Mouse (Mus musculus): ENCODE measurements around the gene Zfpm1. TPM values are rescaled to one million over a fixed set of nuclear protein-coding genes. Genes with fewer than 3 reads are reported as not detected.

Gene Zfpm1
- polyA plus RNA-seq, 1 experiment from 2014 or later, result 3.1 TPM

DNA sequence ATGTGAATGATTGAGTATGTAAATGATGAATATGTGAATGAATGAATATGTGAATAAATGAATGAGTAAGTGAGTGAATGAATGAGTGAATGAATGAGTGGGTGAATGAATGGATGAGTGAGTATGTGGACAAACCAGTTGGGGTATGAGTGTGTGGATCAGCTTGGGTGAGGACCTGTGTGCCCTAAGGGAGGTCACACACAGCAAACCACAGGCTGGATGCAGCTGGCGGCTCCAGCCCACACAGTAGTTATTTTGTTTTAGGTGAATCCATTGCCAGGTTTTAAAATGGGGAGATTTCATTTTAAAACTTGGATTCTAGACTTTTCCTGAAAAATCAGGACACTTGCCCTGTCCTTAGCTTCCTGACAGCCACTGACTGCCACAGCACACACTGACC is 30.2 kb upstream of the Zfpm1 start:
- no peak for ATAC-seq (replicated peaks; ENCODE audit: extremely low read depth, insufficient read depth, low FRiP score)
- Histone ChIP-seq H3K27ac (ENCODE audit: low read length) (no peak overlapping the region), H3K9ac (ENCODE audit: low read length) (no peak overlapping the region), H3K27me3 (ENCODE audit: control insufficient read depth, insufficient read depth, low read length) (0 out of 2 replicates have a peak, but pooled peaks cover 2% of the 10 kb centered on the region), H3K9me3 (replicated peaks; ENCODE audit: control insufficient read depth, low read length) (no peaks in the 10 kb centered on the region), H3K36me3 (ENCODE audit: control insufficient read depth, insufficient read depth) (no peaks in the 10 kb centered on the region), H3K4me2 (ENCODE audit: low read depth, low read length) (no peak overlapping the region), H3K4me3 (ENCODE audit: low read length) (no peak overlapping the region), H3K4me1 (ENCODE audit: control insufficient read depth, insufficient read depth, low read length) (no peaks in the 10 kb centered on the region)
- 96% methylated on average over 1 of the region's 1 CpGs for WGBS

- Histone ChIP-seq H3K27ac (ENCODE audit: low read length) (no peak overlapping the region), H3K36me3 (ENCODE audit: control insufficient read depth, insufficient read depth) (no peaks in the 10 kb centered on the region), H3K4me2 (ENCODE audit: low read depth, low read length) (no peak overlapping the region), H3K9ac (ENCODE audit: low read length) (no peak overlapping the region), H3K4me1 (ENCODE audit: control insufficient read depth, insufficient read depth, low read length) (no peaks in the 10 kb centered on the region), H3K4me3 (ENCODE audit: low read length) (no peak overlapping the region), H3K27me3 (ENCODE audit: control insufficient read depth, insufficient read depth, low read length) (0 out of 2 replicates have a peak, but pooled peaks cover 2% of the 10 kb centered on the region), H3K9me3 (replicated peaks; ENCODE audit: control insufficient read depth, low read length) (no peaks in the 10 kb centered on the region)
- no peak for ATAC-seq (replicated peaks; ENCODE audit: extremely low read depth, insufficient read depth, low FRiP score)
- 66% methylated on average over 5 of the region's 5 CpGs for WGBS
These were observed 29.6 kb upstream of the Zfpm1 start for GRCm38 (mm10) chr8:122252366-122252765.

GRCm38 (mm10) chr8:122259351-122259750 is 22.6 kb upstream of the Zfpm1 start:
- Histone ChIP-seq H3K9ac (ENCODE audit: low read length) (no peak overlapping the region), H3K4me2 (ENCODE audit: low read depth, low read length) (no peak overlapping the region), H3K4me1 (ENCODE audit: control insufficient read depth, insufficient read depth, low read length) (no peaks in the 10 kb centered on the region), H3K36me3 (ENCODE audit: control insufficient read depth, insufficient read depth) (no peaks in the 10 kb centered on the region), H3K27ac (ENCODE audit: low read length) (no peak overlapping the region), H3K27me3 (ENCODE audit: control insufficient read depth, insufficient read depth, low read length) (peaks cover 5% of the 10 kb centered on the region), H3K9me3 (replicated peaks; ENCODE audit: control insufficient read depth, low read length) (no peaks in the 10 kb centered on the region), H3K4me3 (ENCODE audit: low read length) (no peak overlapping the region)
- no peak for ATAC-seq (replicated peaks; ENCODE audit: extremely low read depth, insufficient read depth, low FRiP score)
- 75% methylated on average over 2 of the region's 2 CpGs for WGBS

- H3K27me3 ChIP-seq (ENCODE audit: control insufficient read depth, insufficient read depth, low read length), result peaks cover 5% of the 10 kb centered on the region
- no peaks in the 10 kb centered on the region for H3K36me3 ChIP-seq (ENCODE audit: control insufficient read depth, insufficient read depth)
- no peaks in the 10 kb centered on the region for H3K9me3 ChIP-seq (replicated peaks; ENCODE audit: control insufficient read depth, low read length)
- no peaks in the 10 kb centered on the region for H3K4me1 ChIP-seq (ENCODE audit: control insufficient read depth, insufficient read depth, low read length)
- no peak for ATAC-seq (replicated peaks; ENCODE audit: extremely low read depth, insufficient read depth, low FRiP score)
- no peak overlapping the region for H3K4me3 ChIP-seq (ENCODE audit: low read length)
- no peak overlapping the region for H3K4me2 ChIP-seq (ENCODE audit: low read depth, low read length)
- WGBS, result 60% methylated on average over 9 of the region's 9 CpGs
- no peak overlapping the region for H3K27ac ChIP-seq (ENCODE audit: low read length)
- no peak overlapping the region for H3K9ac ChIP-seq (ENCODE audit: low read length)
These were observed 21.2 kb upstream of the Zfpm1 start for GRCm38 (mm10) chr8:122260755-122261154.

- Histone ChIP-seq H3K36me3 (ENCODE audit: control insufficient read depth, insufficient read depth) (no peaks in the 10 kb centered on the region), H3K27ac (ENCODE audit: low read length) (no peak overlapping the region), H3K27me3 (ENCODE audit: control insufficient read depth, insufficient read depth, low read length) (peaks cover 3% of the 10 kb centered on the region), H3K9me3 (replicated peaks; ENCODE audit: control insufficient read depth, low read length) (no peaks in the 10 kb centered on the region), H3K4me3 (ENCODE audit: low read length) (no peak overlapping the region), H3K9ac (ENCODE audit: low read length) (no peak overlapping the region), H3K4me1 (ENCODE audit: control insufficient read depth, insufficient read depth, low read length) (no peaks in the 10 kb centered on the region), H3K4me2 (ENCODE audit: low read depth, low read length) (no peak overlapping the region)
- WGBS, result 66% methylated on average over 16 of the region's 16 CpGs
- ATAC-seq (replicated peaks; ENCODE audit: extremely low read depth, insufficient read depth, low FRiP score), result no peak
These were observed 19.1 kb upstream of the Zfpm1 start for GRCm38 (mm10) chr8:122262835-122263234.

DNA sequence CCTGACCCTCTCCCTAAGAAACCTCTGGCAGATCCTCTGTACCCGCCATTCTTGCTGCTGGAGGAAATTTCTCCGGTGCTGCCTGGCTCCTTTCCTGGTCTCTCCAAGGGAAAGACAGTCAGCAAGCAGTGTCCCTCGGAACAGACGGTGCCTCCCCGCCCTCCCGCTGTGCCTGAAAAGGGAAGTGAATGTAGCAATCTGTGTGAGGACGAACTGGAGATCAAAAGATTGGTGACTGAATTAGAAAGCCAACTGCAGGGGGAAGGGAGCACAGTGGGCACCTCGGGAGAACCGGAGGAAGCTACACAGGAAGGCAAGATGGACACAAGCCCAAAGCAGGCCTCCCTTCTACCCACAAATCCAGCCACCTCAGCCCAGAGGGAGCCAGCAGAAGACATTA is 17.7 kb upstream of the Zfpm1 start:
- Histone ChIP-seq H3K9ac (ENCODE audit: low read length) (no peak overlapping the region), H3K4me3 (ENCODE audit: low read length) (no peak overlapping the region), H3K27ac (ENCODE audit: low read length) (no peak overlapping the region), H3K27me3 (ENCODE audit: control insufficient read depth, insufficient read depth, low read length) (peaks cover 3% of the 10 kb centered on the region), H3K36me3 (ENCODE audit: control insufficient read depth, insufficient read depth) (no peaks in the 10 kb centered on the region), H3K9me3 (replicated peaks; ENCODE audit: control insufficient read depth, low read length) (no peaks in the 10 kb centered on the region), H3K4me1 (ENCODE audit: control insufficient read depth, insufficient read depth, low read length) (0 out of 2 replicates have a peak, but pooled peaks cover 4% of the 10 kb centered on the region), H3K4me2 (ENCODE audit: low read depth, low read length) (no peak overlapping the region)
- WGBS, result 42% methylated on average over 9 of the region's 9 CpGs
- ATAC-seq (replicated peaks; ENCODE audit: extremely low read depth, insufficient read depth, low FRiP score), result no peak

DNA sequence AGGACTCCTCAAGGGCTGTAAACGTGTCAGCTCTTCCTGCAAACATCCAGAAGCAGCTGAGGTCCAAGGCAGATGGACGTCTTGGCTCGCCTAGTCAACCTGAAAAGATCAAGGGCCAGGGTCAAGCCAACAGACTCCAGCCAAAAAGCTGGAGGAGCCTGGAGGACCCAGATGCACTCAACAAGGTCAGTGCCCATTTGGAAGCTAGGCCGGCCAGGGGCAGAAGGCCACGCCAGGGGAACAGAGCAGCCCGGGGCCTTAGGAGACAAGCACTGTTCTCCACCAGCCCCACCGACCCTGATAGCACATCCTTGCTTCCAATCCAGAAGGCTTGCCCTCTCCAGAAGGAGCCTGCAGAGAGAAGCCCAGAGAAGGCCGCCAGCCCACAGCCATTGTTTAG is 16.4 kb upstream of the Zfpm1 start:
- Histone ChIP-seq H3K36me3 (ENCODE audit: control insufficient read depth, insufficient read depth) (no peaks in the 10 kb centered on the region), H3K9ac (ENCODE audit: low read length) (no peak overlapping the region), H3K27me3 (ENCODE audit: control insufficient read depth, insufficient read depth, low read length) (peaks cover 9% of the 10 kb centered on the region), H3K4me2 (ENCODE audit: low read depth, low read length) (no peak overlapping the region), H3K4me1 (ENCODE audit: control insufficient read depth, insufficient read depth, low read length) (0 out of 2 replicates have a peak, but pooled peaks cover 8% of the 10 kb centered on the region), H3K27ac (ENCODE audit: low read length) (no peak overlapping the region), H3K4me3 (ENCODE audit: low read length) (no peak overlapping the region), H3K9me3 (replicated peaks; ENCODE audit: control insufficient read depth, low read length) (no peaks in the 10 kb centered on the region)
- no peak for ATAC-seq (replicated peaks; ENCODE audit: extremely low read depth, insufficient read depth, low FRiP score)
- WGBS, result 87% methylated on average over 8 of the region's 8 CpGs

DNA sequence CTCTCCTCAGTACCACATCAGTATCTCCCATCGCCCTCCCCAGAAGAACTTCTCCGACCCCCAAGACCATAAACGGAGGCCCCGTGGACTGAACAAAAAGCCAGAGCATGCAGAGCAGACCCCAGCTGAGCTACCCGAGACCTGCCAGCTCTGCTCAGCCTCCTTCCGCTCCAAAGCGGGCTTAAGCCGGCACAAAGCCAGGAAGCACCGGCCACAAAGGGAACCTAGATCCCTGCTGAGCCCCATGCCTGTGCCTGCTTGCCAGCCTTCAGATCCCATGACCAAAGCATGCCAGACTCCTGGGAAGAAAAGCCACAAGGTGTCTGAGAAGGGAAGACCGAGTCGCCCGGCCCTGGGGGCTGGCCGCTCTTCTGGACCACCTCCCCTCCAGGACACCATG is 15.1 kb upstream of the Zfpm1 start:
- peaks cover 11% of the 10 kb centered on the region for H3K27me3 ChIP-seq (ENCODE audit: control insufficient read depth, insufficient read depth, low read length)
- no peak for ATAC-seq (replicated peaks; ENCODE audit: extremely low read depth, insufficient read depth, low FRiP score)
- no peak overlapping the region for H3K4me3 ChIP-seq (ENCODE audit: low read length)
- H3K4me2 ChIP-seq (ENCODE audit: low read depth, low read length), result no peak overlapping the region
- 65% methylated on average over 13 of the region's 13 CpGs for WGBS
- no peak overlapping the region for H3K9ac ChIP-seq (ENCODE audit: low read length)
- H3K9me3 ChIP-seq (replicated peaks; ENCODE audit: control insufficient read depth, low read length), result no peaks in the 10 kb centered on the region
- H3K36me3 ChIP-seq (ENCODE audit: control insufficient read depth, insufficient read depth), result no peaks in the 10 kb centered on the region
- H3K4me1 ChIP-seq (ENCODE audit: control insufficient read depth, insufficient read depth, low read length), result 0 out of 2 replicates have a peak, but pooled peaks cover 8% of the 10 kb centered on the region
- H3K27ac ChIP-seq (ENCODE audit: low read length), result no peak overlapping the region

DNA sequence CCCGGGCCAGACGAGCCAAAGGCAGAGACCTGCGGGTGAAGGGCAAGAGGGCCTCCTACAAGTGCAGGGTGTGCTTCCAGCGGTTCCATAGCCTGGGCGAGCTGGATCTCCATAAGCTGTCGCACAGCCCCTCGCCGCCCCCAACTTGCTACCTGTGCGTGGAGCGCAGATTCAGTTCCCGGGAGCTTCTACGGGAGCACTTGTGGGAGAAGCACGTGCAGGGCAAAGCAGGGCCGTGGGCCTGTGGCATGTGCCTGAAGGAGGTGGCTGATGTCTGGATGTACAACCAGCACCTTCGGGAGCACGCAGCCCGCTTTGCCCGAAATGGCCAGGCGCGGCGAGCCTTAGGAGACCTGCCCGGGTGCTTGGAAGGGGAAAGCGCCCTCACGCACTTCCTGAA is 13.1 kb upstream of the Zfpm1 start:
- peak overlapping the region; percentile 74 for H3K9ac ChIP-seq (ENCODE audit: low read length)
- WGBS, result 56% methylated on average over 24 of the region's 24 CpGs

More for the DNA sequence above, 13.1 kb upstream of the Zfpm1 start:
- H3K4me3 ChIP-seq (ENCODE audit: low read length), result peak overlapping the region; percentile 53
- H3K36me3 ChIP-seq (ENCODE audit: control insufficient read depth, insufficient read depth), result no peaks in the 10 kb centered on the region
- H3K27ac ChIP-seq (ENCODE audit: low read length), result no peak overlapping the region
- H3K4me2 ChIP-seq (ENCODE audit: low read depth, low read length), result peak overlapping the region; percentile 82
- ATAC-seq (replicated peaks; ENCODE audit: extremely low read depth, insufficient read depth, low FRiP score), result no peak
- peaks cover 8% of the 10 kb centered on the region; the same call in 1 of the 2 replicates for H3K27me3 ChIP-seq (ENCODE audit: control insufficient read depth, insufficient read depth, low read length)
- 0 out of 2 replicates have a peak, but pooled peaks cover 11% of the 10 kb centered on the region for H3K4me1 ChIP-seq (ENCODE audit: control insufficient read depth, insufficient read depth, low read length)
- H3K9me3 ChIP-seq (replicated peaks; ENCODE audit: control insufficient read depth, low read length), result no peaks in the 10 kb centered on the region
